Mouse (Mus musculus) myocyte (in vitro differentiated cells): ENCODE data around the gene Banp. TPM values are rescaled to one million over a fixed set of nuclear protein-coding genes. Genes with fewer than 3 reads are reported as not detected.

Experiments used
- H3K27me3 ChIP-seq: one replicate; pipeline ENCODE4 v1.6.1; 2011; ENCODE audit not compliant: control insufficient read depth, insufficient read depth, insufficient read length
- H3K36me3 ChIP-seq: one replicate; pipeline ENCODE4 v1.6.1; 2011; ENCODE audit not compliant: control insufficient read depth, insufficient read depth
- H3K4me2 ChIP-seq: one replicate; pipeline ENCODE4 v1.6.1; 2011; ENCODE audit warnings: low read depth, control low read depth
- H3K4me3 ChIP-seq: one replicate; pipeline ENCODE4 v1.5.1; 2011; ENCODE audit warnings: mild to moderate bottlenecking, control low read depth, moderate library complexity
- H3K79me2 ChIP-seq: one replicate; pipeline ENCODE4 v1.6.1; 2011; ENCODE audit not compliant: control insufficient read depth, insufficient read depth
- H3ac ChIP-seq: one replicate; pipeline ENCODE4 v1.6.1; 2011; ENCODE audit not compliant: control insufficient read depth, insufficient read length
- CEBPB ChIP-seq: IDR thresholded peaks from 2 replicates; pipeline ENCODE4 v1.6.1; 2011; ENCODE audit warnings: mild to moderate bottlenecking, moderate library complexity; ENCODE audit not compliant: poor library complexity, insufficient read depth, severe bottlenecking
- E2F4 ChIP-seq: IDR thresholded peaks from one replicate; pipeline ENCODE4 v1.6.1; 2011; ENCODE audit warnings: mild to moderate bottlenecking, control low read depth, moderate library complexity; ENCODE audit not compliant: insufficient read depth
- MAX ChIP-seq: IDR thresholded peaks from one replicate; pipeline ENCODE4 v1.6.1; 2011; ENCODE audit warnings: low read depth, mild to moderate bottlenecking, control low read depth
- MYOD1 ChIP-seq, 3 experiments: IDR thresholded peaks; one replicate each; pipeline ENCODE4 v1.6.1; 2011; ENCODE audit warnings: control low read depth in 2 of 3, low read depth in 2 of 3, mild to moderate bottlenecking in 2 of 3, moderate library complexity in 1 of 3; ENCODE audit not compliant: insufficient read length in 2 of 3, control insufficient read depth in 1 of 3
- MYOG ChIP-seq, 3 experiments: IDR thresholded peaks; one replicate each; pipeline ENCODE4 v1.6.1; 2011; ENCODE audit warnings: control low read depth in 2 of 3, low read depth in 2 of 3, mild to moderate bottlenecking in 2 of 3; ENCODE audit not compliant: insufficient read length in 2 of 3, control insufficient read depth in 1 of 3, insufficient read depth in 1 of 3
- POLR2A ChIP-seq: IDR thresholded peaks from one replicate; pipeline ENCODE4 v1.6.1; 2011; ENCODE audit warnings: low read depth, mild to moderate bottlenecking, control low read depth, moderate library complexity; ENCODE audit not compliant: insufficient read length
- POLR2AphosphoS2 ChIP-seq: IDR thresholded peaks from one replicate; pipeline ENCODE4 v1.6.1; 2011; ENCODE audit warnings: low read depth, control low read depth; ENCODE audit not compliant: insufficient read length
- REST ChIP-seq: IDR thresholded peaks from one replicate; pipeline ENCODE4 v1.6.1; 2011; ENCODE audit warnings: mild to moderate bottlenecking, control low read depth, moderate library complexity; ENCODE audit not compliant: insufficient read depth, insufficient read length
- SRF ChIP-seq: IDR thresholded peaks from one replicate; pipeline ENCODE4 v1.6.1; 2011; ENCODE audit warnings: low read depth; ENCODE audit not compliant: control insufficient read depth, insufficient read length
- TCF12 ChIP-seq: IDR thresholded peaks from one replicate; pipeline ENCODE4 v1.6.1; 2011; ENCODE audit warnings: mild to moderate bottlenecking, control low read depth; ENCODE audit not compliant: poor library complexity, insufficient read depth, severe bottlenecking
- TCF3 ChIP-seq: IDR thresholded peaks from one replicate; pipeline ENCODE4 v1.6.1; 2011; ENCODE audit warnings: low read depth, control low read depth; ENCODE audit not compliant: insufficient read length
- USF1 ChIP-seq: IDR thresholded peaks from one replicate; pipeline ENCODE4 v1.6.1; 2011; ENCODE audit warnings: low read depth, mild to moderate bottlenecking, control low read depth, moderate library complexity
- polyA plus RNA-seq: library from polyadenylated mRNA; unstranded; fragments of >200 nt; fragmentation: generic; extraction: Trizol; gene quantifications from one replicate; pipeline ENCODE4 v1.2.1, GENCODE M21; 2012; ENCODE audit warnings: missing spikeins

Gene Banp
- polyA plus RNA-seq, 1 experiment, result 30.3 TPM

DNA sequence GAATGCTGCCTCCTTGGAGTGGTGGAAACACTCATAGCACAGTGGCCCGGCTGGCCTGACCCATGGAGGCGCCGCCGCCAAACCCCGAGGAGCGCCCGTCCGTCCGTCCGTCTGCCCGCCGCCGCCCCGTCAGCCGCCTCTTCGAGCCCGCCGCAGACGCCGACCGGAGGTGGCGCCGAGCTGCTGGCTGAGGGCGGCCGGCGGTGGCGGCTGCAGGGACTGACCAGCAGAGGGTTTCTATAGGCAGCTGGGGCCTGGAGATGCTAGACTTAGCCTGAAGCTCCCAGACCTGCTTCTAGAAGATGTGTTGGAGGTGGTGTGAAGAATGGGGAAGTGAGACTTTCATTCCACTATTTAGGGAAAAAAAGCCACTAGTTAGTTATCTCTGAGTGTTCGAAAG is 24.4 kb downstream of the Banp start:
- Histone ChIP-seq H3K27me3 (no peaks in the 10 kb centered on the region), H3K79me2 (no peaks in the 10 kb centered on the region), H3K4me2 (no peak overlapping the region), H3ac (no peak overlapping the region), H3K36me3 (peaks cover 7% of the 10 kb centered on the region), H3K4me3 (no peak overlapping the region)
- TF ChIP-seq REST, result no peak
- no peak for TF ChIP-seq POLR2A
- TF ChIP-seq TCF3, result no peak
- TF ChIP-seq MYOD1 (IDR thresholded peaks at IDR 0.05; ENCODE audit: control insufficient read depth in 1 of 3, insufficient read length in 2 of 3, low read depth in 2 of 3), result no peak
- TF ChIP-seq SRF, result no peak
- TF ChIP-seq TCF12, result no peak
- TF ChIP-seq CEBPB, result no peak

DNA sequence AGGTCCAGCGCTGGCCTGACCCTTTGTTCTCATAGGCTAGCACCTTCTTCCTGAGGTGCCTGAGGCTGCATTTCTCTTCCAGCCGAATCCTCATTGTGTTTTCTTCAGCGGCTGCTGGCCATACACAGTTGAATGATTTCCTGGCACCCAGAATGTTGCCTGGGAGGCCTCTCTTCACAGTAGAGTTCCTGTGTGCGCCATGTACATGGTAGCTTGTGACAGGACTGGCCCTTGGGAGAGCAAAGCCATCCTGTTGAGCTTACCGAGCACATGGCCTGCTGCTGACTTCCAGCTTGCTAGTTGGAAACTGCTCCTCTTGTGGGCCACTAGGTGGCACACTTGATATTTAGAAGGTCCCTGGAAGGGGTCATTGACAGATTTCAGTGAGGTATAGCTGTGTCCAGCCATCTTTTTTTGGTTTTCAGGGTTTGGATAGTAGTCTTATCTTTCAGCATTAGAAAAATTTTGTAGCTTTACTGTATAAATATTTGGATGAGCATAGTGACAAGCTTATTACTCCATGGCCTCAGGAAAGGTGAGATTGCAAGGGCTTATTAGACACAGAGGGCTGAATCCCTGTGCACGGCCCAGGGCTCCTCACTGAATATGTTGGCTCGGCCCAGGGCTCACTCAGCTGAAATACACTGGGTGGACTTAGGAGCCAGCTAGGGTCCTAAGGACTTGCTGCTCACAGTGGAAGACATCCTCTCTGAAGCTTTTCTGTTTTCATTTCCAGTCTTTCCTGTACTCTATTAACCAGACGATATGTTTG is 28.5 kb downstream of the Banp start:
- Histone ChIP-seq H3K36me3 (peaks cover 7% of the 10 kb centered on the region), H3K4me3 (no peak overlapping the region), H3K79me2 (no peaks in the 10 kb centered on the region), H3K27me3 (no peaks in the 10 kb centered on the region), H3ac (no peak overlapping the region), H3K4me2 (no peak overlapping the region)
- no peak for TF ChIP-seq MAX

DNA sequence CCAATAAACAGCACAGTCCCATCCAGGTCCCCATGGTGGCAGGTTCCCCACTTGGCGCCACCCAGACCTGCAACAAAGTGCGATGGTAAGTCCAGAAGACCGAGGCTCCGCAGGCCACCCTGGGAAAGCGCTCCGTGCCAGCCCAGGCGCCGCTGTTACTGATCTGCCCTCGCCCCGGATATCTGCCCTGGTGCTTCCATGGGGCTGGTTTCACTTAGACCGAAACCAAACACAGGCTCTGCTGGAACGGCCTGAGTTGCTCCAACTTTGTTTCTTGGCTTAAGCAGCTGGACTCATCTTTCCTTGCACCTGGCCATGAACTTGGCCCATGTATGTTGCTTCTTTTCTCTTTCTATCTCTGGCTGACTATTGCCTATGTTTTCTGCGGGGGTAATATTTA is 29.1 kb downstream of the Banp start:
- no peaks in the 10 kb centered on the region for H3K27me3 ChIP-seq
- H3K36me3 ChIP-seq, result peaks cover 7% of the 10 kb centered on the region
- no peak overlapping the region for H3K4me3 ChIP-seq
- no peak overlapping the region for H3K4me2 ChIP-seq
- TF ChIP-seq POLR2A (no peak), USF1 (no peak), TCF12 (no peak), MAX (no peak), SRF (no peak), MYOG (IDR thresholded peaks at IDR 0.05; ENCODE audit: control insufficient read depth in 1 of 3, insufficient read depth in 1 of 3, insufficient read length in 2 of 3, low read depth in 2 of 3) (no peak), REST (no peak), POLR2AphosphoS2 (no peak), CEBPB (no peak), MYOD1 (IDR thresholded peaks at IDR 0.05; ENCODE audit: control insufficient read depth in 1 of 3, insufficient read length in 2 of 3, low read depth in 2 of 3) (no peak), TCF3 (no peak), E2F4 (no peak)
- H3ac ChIP-seq, result no peak overlapping the region
- H3K79me2 ChIP-seq, result no peaks in the 10 kb centered on the region

DNA sequence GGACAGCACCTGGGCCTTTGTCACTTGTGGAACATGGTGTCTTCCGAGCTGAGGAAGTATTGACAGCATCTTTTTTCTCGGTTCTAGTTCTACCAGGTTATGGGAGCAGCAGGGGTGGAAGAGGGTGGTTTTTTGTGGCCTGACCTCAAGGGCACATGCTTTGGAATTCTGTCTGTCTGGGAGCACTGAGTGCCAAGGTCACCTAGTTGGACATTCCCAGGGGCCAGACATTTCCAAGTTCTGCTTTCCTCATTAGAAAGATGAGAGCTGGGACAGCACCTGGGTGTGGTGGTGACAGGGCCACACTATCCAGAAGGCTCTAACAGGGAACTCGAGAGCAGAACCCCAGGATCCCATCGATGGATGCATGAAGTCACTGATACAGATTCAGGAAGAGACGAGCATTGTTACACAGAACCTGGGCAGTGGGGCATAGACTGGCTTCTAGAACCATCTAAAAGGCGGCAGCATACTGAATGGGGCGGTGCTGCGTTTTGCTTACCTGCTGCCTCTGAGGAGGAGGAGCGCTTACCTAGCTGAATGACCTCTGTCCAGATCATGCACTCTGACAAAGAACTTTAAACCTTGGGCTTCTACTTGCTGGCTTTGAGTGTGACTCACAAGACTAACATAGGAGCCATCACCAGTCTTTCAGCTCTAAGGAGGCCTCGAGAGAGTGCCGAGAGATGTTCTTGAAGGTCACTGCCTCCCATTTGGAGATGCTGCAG is 31.4 kb downstream of the Banp start:
- Histone ChIP-seq H3K79me2 (no peaks in the 10 kb centered on the region), H3K4me2 (no peak overlapping the region), H3K36me3 (no peaks in the 10 kb centered on the region), H3K27me3 (no peaks in the 10 kb centered on the region), H3ac (no peak overlapping the region), H3K4me3 (no peak overlapping the region)
- TF ChIP-seq TCF3, result no peak
- no peak for TF ChIP-seq E2F4
- no peak for TF ChIP-seq REST
- no peak for TF ChIP-seq MYOG (IDR thresholded peaks at IDR 0.05; ENCODE audit: control insufficient read depth in 1 of 3, insufficient read depth in 1 of 3, insufficient read length in 2 of 3, low read depth in 2 of 3)
- TF ChIP-seq SRF, result no peak
- no peak for TF ChIP-seq MAX
- TF ChIP-seq CEBPB, result no peak
- TF ChIP-seq POLR2AphosphoS2, result no peak
- TF ChIP-seq USF1, result no peak
- TF ChIP-seq MYOD1 (IDR thresholded peaks at IDR 0.05; ENCODE audit: control insufficient read depth in 1 of 3, insufficient read length in 2 of 3, low read depth in 2 of 3), result no peak
- TF ChIP-seq TCF12, result no peak

DNA sequence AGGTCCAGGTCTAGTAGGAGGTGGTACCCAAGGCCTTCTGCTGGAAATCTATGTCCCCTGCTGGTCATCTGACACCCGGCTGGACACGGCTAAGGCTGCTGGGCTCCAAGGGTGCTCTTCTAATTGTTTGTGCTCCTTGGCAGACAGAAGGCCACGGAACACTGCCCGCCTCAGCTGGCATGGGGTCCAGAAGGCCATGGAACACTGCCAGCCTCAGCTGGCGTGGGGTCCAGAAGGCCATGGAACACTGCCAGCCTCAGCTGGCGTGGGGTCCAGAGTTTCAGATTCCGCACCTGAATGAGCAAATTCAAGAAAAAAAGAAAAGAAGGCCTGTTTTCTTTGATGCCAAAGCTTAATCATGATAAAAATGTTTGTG is 32.0 kb downstream of the Banp start:
- no peak overlapping the region for H3ac ChIP-seq
- no peak for TF ChIP-seq REST
- no peak for TF ChIP-seq CEBPB
- no peak for TF ChIP-seq TCF12
- no peak for TF ChIP-seq SRF
- no peak for TF ChIP-seq MYOG (IDR thresholded peaks at IDR 0.05; ENCODE audit: control insufficient read depth in 1 of 3, insufficient read depth in 1 of 3, insufficient read length in 2 of 3, low read depth in 2 of 3)
- TF ChIP-seq TCF3, result no peak
- TF ChIP-seq POLR2A, result no peak
- TF ChIP-seq E2F4, result no peak
- TF ChIP-seq MAX, result no peak
- TF ChIP-seq POLR2AphosphoS2, result no peak
- TF ChIP-seq MYOD1 (IDR thresholded peaks at IDR 0.05; ENCODE audit: control insufficient read depth in 1 of 3, insufficient read length in 2 of 3, low read depth in 2 of 3), result no peak
- TF ChIP-seq USF1, result no peak
- H3K4me2 ChIP-seq, result no peak overlapping the region
- H3K79me2 ChIP-seq, result no peaks in the 10 kb centered on the region
- H3K4me3 ChIP-seq, result no peak overlapping the region
- H3K36me3 ChIP-seq, result no peaks in the 10 kb centered on the region
- H3K27me3 ChIP-seq, result no peaks in the 10 kb centered on the region
